Mouse (Mus musculus) ES-Bruce4 (cell line): ENCODE measurements at regions not wholly inside any gene's neighbourhood (a gene's known extent, or its start where the extent isn't known, plus 50 kb on each side); places are given as distances from the start of the nearest gene placed in this dataset.

Experiments
- H3K27ac ChIP-seq: 2 replicates; pipeline ENCODE4 v1.5.1; 2012; ENCODE audit warnings: low read length, inconsistent platforms; ENCODE audit not compliant: insufficient read depth
- H3K27me3 ChIP-seq: 2 replicates; pipeline ENCODE4 v1.6.1; 2012; ENCODE audit warnings: mild to moderate bottlenecking, low read length, inconsistent platforms; ENCODE audit not compliant: control insufficient read depth, poor library complexity, insufficient read depth, severe bottlenecking
- H3K36me3 ChIP-seq: 2 replicates; pipeline ENCODE4 v1.6.1; 2012; ENCODE audit warnings: inconsistent platforms, mild to moderate bottlenecking, low read length, moderate library complexity; ENCODE audit not compliant: control insufficient read depth, poor library complexity, insufficient read depth, severe bottlenecking
- H3K4me1 ChIP-seq: one replicate; pipeline ENCODE4 v1.8.1; 2011; ENCODE audit warnings: low read length; ENCODE audit not compliant: control insufficient read depth, insufficient read depth
- H3K4me3 ChIP-seq: 2 replicates; pipeline ENCODE4 v1.5.1; 2011; ENCODE audit warnings: low read depth, mild to moderate bottlenecking, low read length
- H3K9ac ChIP-seq: 2 replicates; pipeline ENCODE4 v1.6.1; 2012; ENCODE audit warnings: low read depth, mild to moderate bottlenecking, inconsistent platforms; ENCODE audit not compliant: poor library complexity, severe bottlenecking
- H3K9me3 ChIP-seq: replicated peaks from 2 replicates; pipeline ENCODE4 v1.6.1; 2012; ENCODE audit warnings: mild to moderate bottlenecking, low read length, inconsistent platforms; ENCODE audit not compliant: control insufficient read depth, poor library complexity, insufficient read depth, severe bottlenecking
- CTCF ChIP-seq: IDR thresholded peaks from one replicate; pipeline ENCODE4 v1.8.1; 2011; ENCODE audit warnings: low read depth, low read length
- EP300 ChIP-seq: IDR thresholded peaks from 2 replicates; pipeline ENCODE4 v1.6.1; 2011; ENCODE audit warnings: low read depth, low read length; ENCODE audit not compliant: insufficient read depth
- POLR2A ChIP-seq: IDR thresholded peaks from one replicate; pipeline ENCODE4 v1.8.1; 2011; ENCODE audit warnings: low read length; ENCODE audit not compliant: insufficient read depth

DNA sequence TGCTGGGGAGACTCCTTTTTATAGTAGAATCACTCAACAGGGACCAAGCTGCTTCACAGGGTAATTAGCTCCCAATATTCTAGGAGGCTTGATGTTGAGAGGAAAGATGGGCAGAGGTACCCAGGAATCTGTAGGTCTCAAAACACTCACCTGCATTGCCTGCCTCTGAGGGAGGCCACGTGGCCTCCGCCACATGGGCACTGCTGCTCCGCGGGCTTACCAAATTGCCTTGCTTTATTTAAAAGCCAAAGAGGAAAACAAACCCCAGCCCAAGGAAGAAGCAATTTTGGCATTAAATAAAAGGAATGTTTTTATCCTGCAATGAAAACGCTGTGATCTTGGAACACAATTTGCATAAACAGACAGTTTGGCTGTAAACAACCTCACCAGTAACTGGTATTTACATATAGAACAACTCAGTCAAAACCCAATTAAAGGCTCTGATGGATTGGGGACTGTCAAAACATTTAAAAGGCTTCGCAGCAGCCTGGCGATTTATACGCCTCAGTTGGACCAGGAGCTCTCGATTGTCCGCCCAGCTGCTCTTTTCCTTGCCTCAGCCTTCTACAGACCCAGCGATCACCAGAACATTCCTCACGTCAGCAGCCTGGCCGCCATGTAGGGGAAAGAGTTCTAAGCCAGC lies 259.3 kb upstream of the Kdm8 start:
- TF ChIP-seq EP300, result no peak
- TF ChIP-seq POLR2A, result no peak
- TF ChIP-seq CTCF, result no peak
- no peak overlapping the region for H3K9ac ChIP-seq
- peaks cover 2% of the 10 kb centered on the region for H3K4me1 ChIP-seq
- H3K27ac ChIP-seq, result no peak overlapping the region
- no peaks in the 10 kb centered on the region for H3K36me3 ChIP-seq
- H3K4me3 ChIP-seq, result no peak overlapping the region
- no peaks in the 10 kb centered on the region for H3K9me3 ChIP-seq
- H3K27me3 ChIP-seq, result no peaks in the 10 kb centered on the region

DNA sequence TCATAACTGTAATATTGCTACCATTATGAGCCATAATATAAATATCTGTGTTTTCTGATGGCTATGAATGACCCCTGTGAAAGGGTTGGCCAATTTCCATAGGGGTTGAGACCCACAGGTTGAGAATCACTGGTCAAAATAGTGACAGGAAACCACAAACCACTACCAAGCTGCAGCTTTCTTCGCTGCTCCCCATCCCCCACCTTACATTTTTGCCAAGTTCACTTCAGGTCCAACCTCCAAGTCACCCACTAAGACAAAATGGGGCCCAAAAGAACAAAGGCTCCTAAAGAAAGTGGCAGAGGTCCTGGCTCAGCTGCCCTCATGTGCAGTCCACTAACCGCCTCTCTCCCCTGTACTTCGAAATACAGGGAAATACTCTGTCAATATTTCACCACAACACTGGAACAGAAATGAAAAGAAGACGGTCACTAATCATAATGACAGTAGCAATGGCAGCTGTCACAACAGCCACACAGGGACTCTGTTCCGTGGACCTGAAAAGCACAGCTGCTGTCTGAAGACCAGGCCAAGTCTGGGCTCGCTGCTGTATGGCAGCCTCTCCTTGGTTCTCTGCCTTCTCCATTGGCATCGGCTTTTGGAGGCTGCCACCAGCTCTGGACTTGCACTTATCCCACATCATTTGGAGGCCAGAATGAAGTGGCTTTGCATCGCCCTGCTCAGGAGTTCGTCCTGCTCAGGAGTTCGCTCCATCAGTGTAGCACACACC lies 257.3 kb upstream of the Kdm8 start:
- H3K9me3 ChIP-seq, result no peaks in the 10 kb centered on the region
- H3K9ac ChIP-seq, result no peak overlapping the region
- peaks cover 2% of the 10 kb centered on the region for H3K4me1 ChIP-seq
- no peak overlapping the region for H3K4me3 ChIP-seq
- no peak for TF ChIP-seq POLR2A
- no peak for TF ChIP-seq CTCF
- TF ChIP-seq EP300, result no peak
- no peaks in the 10 kb centered on the region for H3K27me3 ChIP-seq
- H3K36me3 ChIP-seq, result no peaks in the 10 kb centered on the region
- H3K27ac ChIP-seq, result no peak overlapping the region

DNA sequence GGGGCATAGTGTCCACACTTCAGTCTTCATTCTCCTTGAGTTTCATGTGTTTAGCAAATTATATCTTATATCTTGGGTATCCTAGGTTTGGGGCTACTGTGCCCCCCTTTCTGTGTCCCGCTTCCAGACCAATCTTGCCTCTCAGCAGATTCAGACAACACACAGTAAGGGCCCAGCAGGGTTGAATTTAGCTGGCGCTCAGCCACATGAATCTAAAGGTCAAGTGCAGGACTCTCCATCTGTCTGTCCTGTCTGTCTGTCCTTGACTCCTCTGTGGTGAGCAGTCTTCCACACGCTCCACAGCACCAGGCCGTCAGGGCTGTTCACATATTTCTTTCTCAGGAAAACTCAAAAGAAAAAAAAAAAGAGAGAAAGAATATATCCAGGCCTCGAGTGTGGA lies 255.5 kb upstream of the Kdm8 start:
- H3K36me3 ChIP-seq, result no peaks in the 10 kb centered on the region
- H3K9ac ChIP-seq, result no peak overlapping the region
- H3K4me3 ChIP-seq, result no peak overlapping the region
- peaks cover 2% of the 10 kb centered on the region for H3K4me1 ChIP-seq
- TF ChIP-seq POLR2A (no peak), CTCF (no peak), EP300 (no peak)
- no peaks in the 10 kb centered on the region for H3K27me3 ChIP-seq
- no peak overlapping the region for H3K27ac ChIP-seq
- no peaks in the 10 kb centered on the region for H3K9me3 ChIP-seq

DNA sequence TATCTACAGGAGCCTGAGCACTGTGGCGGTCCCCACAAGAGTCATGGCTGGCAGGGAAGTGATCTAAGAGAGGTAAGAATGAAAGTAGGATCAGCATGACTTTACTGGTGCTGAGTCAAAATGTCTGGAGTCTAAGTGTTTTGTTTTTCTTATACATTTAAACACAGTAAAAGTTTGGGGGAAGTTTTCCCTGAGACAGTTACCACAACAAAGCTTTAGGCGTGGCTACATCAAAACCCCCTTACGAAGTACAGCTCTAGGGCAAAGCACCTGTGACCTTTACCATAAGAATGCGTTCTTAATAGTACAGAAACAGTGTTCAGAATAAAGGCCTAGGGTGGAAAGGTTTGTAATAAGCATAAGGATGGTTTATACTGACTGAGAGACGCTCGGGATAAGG lies 254.4 kb upstream of the Kdm8 start:
- H3K4me3 ChIP-seq, result no peak overlapping the region
- TF ChIP-seq POLR2A (no peak), EP300 (no peak), CTCF (no peak)
- no peaks in the 10 kb centered on the region for H3K27me3 ChIP-seq
- H3K9ac ChIP-seq, result no peak overlapping the region
- H3K9me3 ChIP-seq, result no peaks in the 10 kb centered on the region
- no peaks in the 10 kb centered on the region for H3K36me3 ChIP-seq
- peaks cover 2% of the 10 kb centered on the region for H3K4me1 ChIP-seq
- no peak overlapping the region; the same call in 1 of the 2 replicates for H3K27ac ChIP-seq

DNA sequence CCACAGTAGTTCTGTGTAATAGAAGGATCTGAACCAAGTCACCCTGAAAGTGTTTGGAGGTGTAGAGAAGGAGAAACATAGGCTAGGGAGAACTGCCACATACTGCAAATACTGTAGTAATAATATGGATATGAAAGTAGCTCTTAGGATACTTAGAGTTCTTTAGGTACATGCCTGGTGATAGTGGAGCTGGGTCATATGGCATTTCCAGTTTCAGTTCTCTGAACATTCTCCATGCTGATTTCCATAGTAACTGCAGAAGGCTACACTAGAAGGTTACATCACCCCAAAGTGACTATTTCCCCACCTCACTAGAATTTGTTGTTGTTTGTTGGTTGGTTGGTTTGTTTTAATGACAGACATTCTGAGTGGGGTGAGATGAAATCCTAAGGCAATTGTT lies 253.2 kb upstream of the Kdm8 start:
- H3K9ac ChIP-seq, result no peak overlapping the region
- H3K36me3 ChIP-seq, result no peaks in the 10 kb centered on the region
- no peaks in the 10 kb centered on the region for H3K9me3 ChIP-seq
- peaks cover 2% of the 10 kb centered on the region for H3K4me1 ChIP-seq
- H3K27me3 ChIP-seq, result no peaks in the 10 kb centered on the region
- TF ChIP-seq CTCF, result no peak
- no peak for TF ChIP-seq POLR2A
- no peak for TF ChIP-seq EP300
- H3K27ac ChIP-seq, result no peak overlapping the region
- no peak overlapping the region for H3K4me3 ChIP-seq

DNA sequence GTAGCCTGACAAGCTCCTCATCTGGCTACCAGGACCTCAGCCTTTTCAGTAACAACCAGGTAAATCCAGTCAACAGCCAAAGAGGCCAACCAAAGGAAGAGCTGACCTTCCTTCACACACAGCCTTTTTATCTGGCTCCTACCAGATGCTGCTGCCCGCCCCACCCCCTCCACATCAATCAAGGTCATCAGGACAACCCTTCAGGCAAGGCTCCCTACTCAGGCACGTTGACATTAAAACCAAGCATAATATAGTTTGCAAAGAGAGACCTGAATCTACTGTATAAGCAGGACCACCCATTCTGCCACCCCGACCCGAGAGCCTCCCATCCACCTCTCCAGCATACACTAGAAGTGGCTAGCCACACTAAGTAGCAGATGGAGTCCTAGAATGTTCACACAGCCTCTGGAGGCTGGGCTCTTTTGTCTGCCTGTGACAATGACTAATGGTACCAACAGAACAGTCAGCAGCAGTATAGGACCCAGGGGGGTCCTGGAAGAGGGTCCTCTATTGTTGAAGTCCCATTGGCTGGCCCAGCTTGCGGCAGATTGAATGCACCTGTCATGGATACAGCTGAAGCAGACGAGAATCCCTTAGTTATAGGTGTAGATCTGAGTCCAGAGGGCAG lies 233.0 kb upstream of the Kdm8 start:
- Histone ChIP-seq H3K4me1 (no peaks in the 10 kb centered on the region), H3K9me3 (no peaks in the 10 kb centered on the region), H3K4me3 (no peak overlapping the region), H3K27me3 (no peaks in the 10 kb centered on the region), H3K36me3 (no peaks in the 10 kb centered on the region), H3K27ac (no peak overlapping the region), H3K9ac (no peak overlapping the region)
- TF ChIP-seq POLR2A (no peak), EP300 (no peak), CTCF (no peak)
